Mouse (Mus musculus): ENCODE data around the gene Slc9a1. TPM values are rescaled to one million over a fixed set of nuclear protein-coding genes. Genes with fewer than 3 reads are reported as not detected.
A peak's percentile ranks its signal among the peaks of the same experiment; 100 is the strongest.

The Slc9a1 gene
- 10 to 100 TPM; 48.8 to 56.9 TPM for total RNA-seq (2021)

DNA sequence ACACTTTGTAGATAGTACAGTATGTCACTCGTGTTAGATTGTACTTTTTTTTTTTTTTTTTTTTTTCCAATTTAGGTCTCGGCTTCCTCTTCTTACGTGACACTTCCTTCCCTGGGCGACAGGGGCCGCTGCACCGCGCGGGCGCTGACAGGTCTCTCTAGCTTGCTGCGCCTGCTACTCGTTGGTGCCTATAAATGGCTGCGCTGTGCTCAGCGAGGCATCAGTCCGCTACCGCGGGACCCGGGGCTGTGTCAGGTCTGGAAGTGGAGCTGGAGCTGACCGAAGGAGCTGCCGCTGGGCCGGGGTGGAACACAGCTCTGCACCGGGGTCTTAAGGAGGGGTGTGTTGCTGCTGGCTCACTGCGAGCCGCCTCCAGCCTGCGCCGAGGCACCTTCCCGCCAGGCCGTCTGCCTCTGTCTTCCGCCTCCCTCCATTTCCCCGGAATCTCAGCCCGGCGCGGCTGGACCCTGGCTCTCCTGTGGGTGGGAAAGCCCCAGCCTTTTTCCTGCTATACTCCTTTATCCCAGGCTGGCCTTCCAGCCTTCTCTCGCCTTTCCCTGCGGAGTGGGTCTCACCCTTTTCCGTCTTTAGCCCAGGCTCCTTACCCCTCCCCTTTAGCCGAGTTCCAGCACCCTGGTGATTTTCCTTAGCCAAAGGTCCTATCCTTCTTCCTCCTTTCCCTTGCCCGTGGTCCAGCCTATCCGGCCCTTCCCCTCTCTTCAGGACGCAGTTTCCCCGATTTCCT, at the start of gene Slc9a1:
Gene Slc9a1 (plus strand): TSS at position 154 of the 745 bp plus-strand sequence.
- peak; percentile 93 to 94 for DNase-seq (ENCODE audit: low spot score in 2 of 2)
- intact Hi-C loops (cut with DNase I), result loop anchor here (5.0 kb wide), 1 partner anchor 53 kb away; no protein-coding TSS in a partner anchor

DNA sequence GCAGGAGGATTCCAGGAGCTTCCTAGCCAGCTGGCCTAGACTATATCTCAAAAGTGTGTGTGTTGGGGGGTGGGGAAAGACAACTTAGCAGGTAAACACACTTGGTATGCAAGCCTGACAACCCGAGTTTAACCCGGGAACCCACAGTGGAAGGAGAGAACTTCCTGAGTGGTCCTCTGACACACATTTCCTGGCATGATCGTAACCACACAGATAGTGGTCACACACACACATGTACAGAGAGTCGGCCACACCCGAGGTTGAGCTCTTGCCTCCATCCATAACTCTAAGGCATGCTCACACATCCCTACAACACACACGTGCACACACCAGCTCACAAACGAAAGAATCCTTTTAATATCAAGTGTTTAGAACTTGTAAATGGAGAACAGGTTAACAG, 41.4 kb upstream of the Slc9a1 start:
- no peak for DNase-seq (ENCODE audit: low spot score in 2 of 2)
- intact Hi-C loops (cut with DNase I), result no loop called here

- DNase-seq (ENCODE audit: low spot score in 2 of 2), result no peak
- intact Hi-C loops (cut with DNase I), result no loop called here
Observed at GRCm38 (mm10) chr4:133330296-133330695, 39.2 kb upstream of the Slc9a1 start.

DNA sequence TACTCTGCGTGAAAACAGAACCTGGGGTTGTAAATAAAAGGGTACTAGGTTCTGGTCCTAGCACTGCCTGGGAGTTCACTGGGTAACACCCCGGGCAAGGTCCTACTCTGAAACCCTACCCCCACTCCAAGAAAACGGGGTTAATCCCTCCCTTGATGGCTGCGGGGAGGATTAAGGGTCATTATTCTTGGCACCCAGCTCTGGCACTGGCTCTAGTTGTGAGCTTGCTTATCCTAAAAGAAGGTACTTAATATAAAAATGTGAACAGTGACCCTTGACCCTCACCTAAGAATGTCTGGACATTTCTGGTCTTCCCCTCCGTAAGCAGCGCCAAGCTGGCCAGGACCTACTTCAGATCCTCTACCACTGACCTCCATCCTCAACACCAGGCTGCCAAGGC, 36.2 kb upstream of the Slc9a1 start:
- DNase-seq (ENCODE audit: low spot score in 2 of 2), result no peak
- intact Hi-C loops (cut with DNase I), result no loop called here

DNA sequence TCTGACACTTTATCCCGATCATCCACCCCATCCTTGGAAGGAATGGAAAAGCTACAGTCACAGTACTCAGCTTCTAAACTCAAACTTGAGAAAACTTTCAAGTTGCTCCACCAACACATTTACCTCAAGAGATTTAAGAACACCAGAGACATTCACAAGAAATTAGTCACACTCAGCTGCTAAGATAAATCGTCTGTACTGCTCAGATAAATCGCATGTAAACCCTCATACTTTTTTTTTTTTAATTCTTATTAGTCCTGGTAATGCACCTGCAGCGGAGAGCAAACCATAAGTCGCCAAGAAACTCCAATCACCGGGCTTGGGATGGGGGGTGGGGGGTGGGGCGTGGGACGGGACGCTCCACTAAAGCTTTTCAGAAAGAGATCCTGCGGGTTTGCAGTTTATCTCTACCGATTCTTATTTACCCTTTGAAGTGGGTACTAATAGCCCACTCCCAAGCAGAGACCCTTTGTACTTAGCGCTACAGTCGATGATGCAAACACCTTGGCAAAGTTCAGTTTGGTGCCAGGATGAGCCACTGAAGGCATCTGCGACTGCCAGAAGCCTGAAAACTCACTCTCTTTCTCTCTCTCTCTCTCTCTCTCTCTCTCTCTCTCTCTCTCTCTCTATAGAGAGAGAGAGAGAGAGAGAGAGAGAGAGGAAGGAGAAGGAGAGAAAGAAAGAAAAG, 31.5 kb upstream of the Slc9a1 start:
- intact Hi-C loops (cut with DNase I), result no loop called here
- no peak for DNase-seq (ENCODE audit: low spot score in 2 of 2)

DNA sequence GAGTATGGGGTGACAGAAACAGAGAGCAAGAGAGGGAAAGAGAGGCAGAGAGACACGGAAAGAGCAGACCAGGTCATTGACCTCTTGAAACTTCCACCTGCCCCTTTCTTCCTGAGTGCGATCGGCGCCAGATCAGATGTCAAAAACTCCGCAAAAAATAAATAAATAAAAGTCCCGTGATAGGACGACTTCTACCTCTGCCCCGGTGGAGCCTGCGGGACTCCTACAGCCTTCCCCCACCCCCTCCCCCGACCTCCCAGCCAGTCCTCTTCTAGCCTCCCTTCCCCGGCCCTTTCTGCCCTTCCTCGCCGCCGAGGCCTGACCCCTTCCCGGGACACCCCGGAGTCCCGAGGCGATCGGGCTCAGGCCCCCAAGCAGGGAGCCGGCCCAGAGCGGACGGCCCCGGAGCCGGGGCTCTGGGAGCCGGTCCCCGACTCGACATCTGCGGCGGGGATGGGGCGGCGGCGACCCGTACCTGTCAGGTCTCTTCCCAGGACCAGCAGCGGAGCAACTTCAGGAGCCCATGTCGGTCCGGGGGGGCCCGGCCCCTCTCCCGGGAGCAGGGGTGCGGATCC, 30.9 kb upstream of the Slc9a1 start:
- intact Hi-C loops (cut with DNase I), result no loop called here
- DNase-seq (ENCODE audit: low spot score in 2 of 2), result no peak

- DNase-seq (ENCODE audit: low spot score in 2 of 2), result peak; percentile 99
- intact Hi-C loops (cut with DNase I), result no loop called here
Observed at GRCm38 (mm10) chr4:133339148-133339749, 30.3 kb upstream of the Slc9a1 start.

DNA sequence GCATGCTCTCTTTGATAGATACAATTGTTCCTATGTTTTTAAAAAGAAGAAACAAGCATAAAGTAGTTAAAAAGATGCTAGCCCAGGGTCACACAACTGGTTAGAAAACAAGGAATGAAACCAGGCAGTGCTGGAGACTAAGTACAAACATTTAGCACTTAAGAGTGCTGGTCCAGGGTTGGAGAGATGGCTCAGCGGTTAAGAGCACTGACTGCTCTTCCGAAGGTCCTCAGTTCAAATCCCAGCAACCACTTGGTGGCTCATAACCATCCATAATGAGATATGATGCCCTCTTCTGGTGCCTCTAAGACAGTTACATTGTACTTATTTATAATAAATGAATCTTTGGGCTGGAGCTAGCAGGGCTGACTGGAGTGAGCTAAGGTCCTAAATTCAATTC, 29.3 kb upstream of the Slc9a1 start:
- DNase-seq (ENCODE audit: low spot score in 2 of 2), result no peak
- intact Hi-C loops (cut with DNase I), result no loop called here

- intact Hi-C loops (cut with DNase I), result no loop called here
Observed at GRCm38 (mm10) chr4:133344112-133344511, 25.4 kb upstream of the Slc9a1 start.

DNA sequence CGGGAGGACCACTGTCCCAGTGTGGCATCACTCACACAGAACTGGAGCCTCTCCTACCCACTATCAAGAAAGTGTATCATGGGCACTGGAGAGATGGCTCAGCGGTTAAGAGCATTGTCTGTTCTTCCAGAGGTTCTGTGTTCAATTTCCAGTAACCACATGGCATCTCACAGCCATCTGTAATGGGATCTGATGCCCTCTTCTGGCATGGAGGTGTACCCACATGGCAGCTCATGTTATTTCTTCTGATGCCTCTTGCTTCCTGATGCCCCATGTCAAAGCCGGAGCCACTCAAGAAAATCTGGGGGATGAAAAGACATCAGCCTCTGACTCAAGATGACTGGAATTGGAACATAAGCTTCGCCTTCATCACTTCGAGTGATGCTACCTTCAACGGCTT, 23.8 kb upstream of the Slc9a1 start:
- intact Hi-C loops (cut with DNase I), result loop anchor here (5.0 kb wide), 1 partner anchor 33 kb away; no protein-coding TSS in a partner anchor
- DNase-seq (ENCODE audit: low spot score in 2 of 2), result no peak

More at GRCm38 (mm10) chr4:133344112-133344511, 25.4 kb upstream of the Slc9a1 start:
- no peak for DNase-seq (ENCODE audit: low spot score in 2 of 2)

DNA sequence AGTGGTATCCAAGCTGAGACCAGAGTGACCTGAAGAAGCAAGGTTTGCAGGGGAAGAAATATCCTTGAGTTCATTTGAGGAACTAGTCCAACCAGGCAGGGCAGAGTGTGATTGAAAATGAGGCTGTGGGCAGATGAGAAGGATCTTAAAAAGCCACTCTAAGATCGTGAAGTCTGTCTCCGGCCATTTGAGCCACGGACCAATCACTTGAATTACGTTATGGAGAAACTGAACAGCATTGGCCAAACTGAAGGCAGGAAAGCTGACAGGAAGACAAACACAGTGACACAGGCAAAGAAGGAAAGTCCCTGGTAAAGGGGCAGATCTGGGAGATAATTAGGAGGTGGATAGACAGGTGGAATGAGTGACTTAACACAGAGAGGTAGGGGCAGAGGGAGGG, 22.9 kb upstream of the Slc9a1 start:
- no peak for DNase-seq (ENCODE audit: low spot score in 2 of 2)
- intact Hi-C loops (cut with DNase I), result loop anchor here (5.0 kb wide), 1 partner anchor 34 kb away; no protein-coding TSS in a partner anchor

GRCm38 (mm10) chr4:133347624-133348023, 21.9 kb upstream of the Slc9a1 start:
- DNase-seq (ENCODE audit: low spot score in 2 of 2), result no peak
- intact Hi-C loops (cut with DNase I), result loop anchor here (5.0 kb wide), 1 partner anchor 35 kb away; no protein-coding TSS in a partner anchor

DNA sequence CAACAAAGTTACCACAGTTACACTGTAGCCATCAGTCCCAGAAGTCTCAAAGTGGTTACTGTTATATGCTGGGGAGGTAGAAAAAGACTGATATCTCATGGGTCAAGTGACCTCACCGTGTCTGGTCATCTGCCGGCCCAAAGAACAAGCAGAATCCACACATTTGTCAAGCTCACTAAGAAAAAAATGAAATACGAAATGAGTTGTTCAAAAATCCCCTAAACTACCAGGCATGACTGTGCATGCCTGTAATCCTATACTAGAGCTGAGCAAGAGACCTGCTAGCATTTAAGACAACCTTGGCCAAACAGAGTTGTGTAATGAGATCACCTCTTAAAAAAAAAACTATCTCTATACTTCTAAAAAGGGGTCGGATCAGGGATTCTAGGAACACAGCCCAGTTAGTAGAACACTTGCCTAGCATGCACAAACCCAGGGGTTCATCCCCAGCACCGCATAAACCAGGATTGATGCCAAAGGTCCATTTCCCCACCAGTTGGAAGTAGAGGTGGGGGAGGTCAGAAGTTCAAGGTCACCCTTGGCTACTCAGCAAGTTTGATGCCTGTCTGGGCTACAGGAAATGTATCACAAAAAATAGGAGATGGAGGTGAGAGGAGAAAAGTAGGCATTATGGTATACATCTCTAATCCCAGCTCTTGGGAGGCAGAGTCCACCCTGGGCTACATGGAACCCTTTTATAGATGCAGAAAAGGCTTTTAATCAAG, 21.3 kb upstream of the Slc9a1 start:
- DNase-seq (ENCODE audit: low spot score in 2 of 2), result no peak
- intact Hi-C loops (cut with DNase I), result loop anchor here (5.0 kb wide), 1 partner anchor 36 kb away; no protein-coding TSS in a partner anchor

GRCm38 (mm10) chr4:133352797-133353196, 16.7 kb upstream of the Slc9a1 start:
- intact Hi-C loops (cut with DNase I), result no loop called here
- no peak for DNase-seq (ENCODE audit: low spot score in 2 of 2)

- DNase-seq (ENCODE audit: low spot score in 2 of 2), result no peak
- intact Hi-C loops (cut with DNase I), result no loop called here
Observed at GRCm38 (mm10) chr4:133353367-133354365, 15.8 kb upstream of the Slc9a1 start, which contains the start of gene Wdtc1. TSS of gene Wdtc1 (minus strand) at chr4:133353481.

GRCm38 (mm10) chr4:133354641-133355040, 14.9 kb upstream of the Slc9a1 start:
- intact Hi-C loops (cut with DNase I), result no loop called here
- no peak for DNase-seq (ENCODE audit: low spot score in 2 of 2)

GRCm38 (mm10) chr4:133370298-133371274, 1.1 kb downstream of the Slc9a1 start:
- DNase-seq (ENCODE audit: low spot score in 2 of 2), result no peak
- intact Hi-C loops (cut with DNase I), result no loop called here
